Mouse (Mus musculus) layer of hippocampus, adult 9-11 months (tissue): Measurements from ENCODE around the gene Syn2.

Source experiments
- DNase-seq: peaks from one replicate; pipeline ENCODE4 v3.0.0; 2022

The Syn2 gene

GRCm38 (mm10) chr6:115307134-115307533 lies 172.4 kb downstream of the Syn2 start:
- DNase-seq = no peak

GRCm38 (mm10) chr6:115312780-115313179 lies 178.1 kb downstream of the Syn2 start:
- no peak for DNase-seq

GRCm38 (mm10) chr6:115313235-115313738 lies 178.6 kb downstream of the Syn2 start:
- DNase-seq = peak; percentile 40

- no peak for DNase-seq
Measured at GRCm38 (mm10) chr6:115313910-115314309, 179.2 kb downstream of the Syn2 start.

GRCm38 (mm10) chr6:115315770-115316169 lies 181.1 kb downstream of the Syn2 start:
- no peak for DNase-seq

- DNase-seq = no peak
Measured at GRCm38 (mm10) chr6:115316811-115317221, 182.1 kb downstream of the Syn2 start.

GRCm38 (mm10) chr6:115318811-115319210 lies 184.1 kb downstream of the Syn2 start:
- no peak for DNase-seq

GRCm38 (mm10) chr6:115319686-115320085 lies 185.0 kb downstream of the Syn2 start:
- DNase-seq = no peak

- DNase-seq = no peak
Measured at GRCm38 (mm10) chr6:115320927-115321714, 186.4 kb downstream of the Syn2 start.

GRCm38 (mm10) chr6:115321883-115322351 lies 187.2 kb downstream of the Syn2 start:
- DNase-seq = peak; percentile 19

- DNase-seq = no peak
Measured at GRCm38 (mm10) chr6:115322956-115323355, 188.3 kb downstream of the Syn2 start.

- peak; percentile 9 for DNase-seq
Measured at GRCm38 (mm10) chr6:115330964-115331363, 196.3 kb downstream of the Syn2 start.
